Mouse (Mus musculus): ENCODE results near the gene Trmt1. TPM values are rescaled to one million over a fixed set of nuclear protein-coding genes. Genes with fewer than 3 reads are reported as not detected.

Gene Trmt1
- polyA plus RNA-seq, 1 experiment, result 87.5 TPM

DNA sequence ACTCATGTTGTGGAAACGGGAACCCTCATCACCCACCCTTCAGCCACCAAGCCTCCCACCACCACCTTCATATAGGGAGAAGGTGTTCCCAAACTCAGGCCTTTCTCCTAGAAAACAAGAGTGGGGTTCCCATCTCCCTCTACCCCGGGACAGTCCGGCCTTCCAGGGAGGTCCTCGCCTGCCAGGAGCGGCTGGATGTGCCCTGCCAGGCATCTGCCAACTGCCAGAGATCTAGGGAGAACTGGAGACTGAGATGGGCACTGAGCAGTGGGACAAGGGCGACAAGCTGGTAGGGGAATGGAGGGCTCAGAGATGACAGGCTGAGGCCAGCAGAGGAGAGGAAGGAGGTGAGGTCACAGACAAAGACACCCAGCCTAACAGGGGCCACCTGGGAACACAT is 47.9 kb downstream of the Trmt1 start:
- TF ChIP-seq CTCF (IDR thresholded peaks at IDR 0.05; ENCODE audit: insufficient read depth, low read length), result no peak
- TF ChIP-seq POLR2A (IDR thresholded peaks at IDR 0.05; ENCODE audit: borderline replicate concordance, extremely low read depth, low read depth, low read length), result no peak
- WGBS, result 86% methylated on average over 6 of the region's 6 CpGs
- Histone ChIP-seq H3K4me3 (replicated peaks; ENCODE audit: extremely low read depth, low read depth, low read length) (no peak overlapping the region), H3K4me1 (ENCODE audit: control insufficient read depth, insufficient read depth, low read length) (peaks cover 54% of the 10 kb centered on the region)
- DNase-seq, result no peak

DNA sequence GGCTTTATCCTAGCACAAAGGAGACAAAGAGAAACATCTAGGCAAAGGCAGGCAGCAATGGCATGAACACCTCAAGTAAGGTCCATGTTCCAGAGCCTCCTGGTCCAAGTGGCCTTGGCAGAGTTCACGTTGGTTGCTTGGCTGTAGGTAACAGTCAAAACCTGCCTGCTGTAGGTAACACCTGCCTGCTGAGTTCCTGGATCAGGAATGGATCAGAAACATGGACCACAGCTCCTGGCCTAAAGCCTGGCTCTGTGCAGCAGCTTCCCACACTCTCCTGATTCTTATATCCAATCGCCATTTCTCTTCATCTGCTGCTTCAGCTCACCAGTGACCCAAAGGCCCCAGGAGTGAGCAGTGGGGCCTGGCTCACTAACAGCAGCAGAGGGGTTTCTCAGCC is 48.6 kb downstream of the Trmt1 start:
- WGBS, result 89% methylated on average over 2 of the region's 2 CpGs
- no peak for DNase-seq
- H3K4me1 ChIP-seq (ENCODE audit: control insufficient read depth, insufficient read depth, low read length), result peaks cover 57% of the 10 kb centered on the region
- TF ChIP-seq POLR2A (IDR thresholded peaks at IDR 0.05; ENCODE audit: borderline replicate concordance, extremely low read depth, low read depth, low read length), result no peak
- no peak for TF ChIP-seq CTCF (IDR thresholded peaks at IDR 0.05; ENCODE audit: insufficient read depth, low read length)
- H3K4me3 ChIP-seq (replicated peaks; ENCODE audit: extremely low read depth, low read depth, low read length), result no peak overlapping the region

DNA sequence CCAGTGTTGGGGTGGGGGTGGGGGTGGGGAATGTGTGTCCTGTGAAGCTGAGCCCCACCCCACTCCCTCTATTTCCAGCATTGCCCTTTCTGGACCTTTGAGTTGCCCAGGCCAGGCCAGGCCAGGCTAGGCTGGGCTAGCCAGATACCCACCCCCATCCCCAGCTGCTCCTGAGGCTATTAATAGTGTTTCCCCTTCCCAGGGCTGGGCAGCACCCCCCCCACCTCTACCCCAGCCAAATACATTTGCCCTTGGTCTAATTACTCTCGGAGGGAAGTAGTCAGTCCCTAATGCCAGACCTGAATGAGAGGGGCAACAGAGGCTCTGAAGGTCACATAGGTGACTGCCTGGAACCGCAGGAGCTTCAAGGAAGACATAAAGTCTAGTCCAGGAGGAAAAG is 49.5 kb downstream of the Trmt1 start:
- Histone ChIP-seq H3K4me3 (replicated peaks; ENCODE audit: extremely low read depth, low read depth, low read length) (no peak overlapping the region), H3K4me1 (ENCODE audit: control insufficient read depth, insufficient read depth, low read length) (peaks cover 59% of the 10 kb centered on the region)
- TF ChIP-seq CTCF (IDR thresholded peaks at IDR 0.05; ENCODE audit: insufficient read depth, low read length) (no peak), POLR2A (IDR thresholded peaks at IDR 0.05; ENCODE audit: borderline replicate concordance, extremely low read depth, low read depth, low read length) (no peak)
- 63% methylated on average over 2 of the region's 2 CpGs for WGBS
- no peak for DNase-seq

DNA sequence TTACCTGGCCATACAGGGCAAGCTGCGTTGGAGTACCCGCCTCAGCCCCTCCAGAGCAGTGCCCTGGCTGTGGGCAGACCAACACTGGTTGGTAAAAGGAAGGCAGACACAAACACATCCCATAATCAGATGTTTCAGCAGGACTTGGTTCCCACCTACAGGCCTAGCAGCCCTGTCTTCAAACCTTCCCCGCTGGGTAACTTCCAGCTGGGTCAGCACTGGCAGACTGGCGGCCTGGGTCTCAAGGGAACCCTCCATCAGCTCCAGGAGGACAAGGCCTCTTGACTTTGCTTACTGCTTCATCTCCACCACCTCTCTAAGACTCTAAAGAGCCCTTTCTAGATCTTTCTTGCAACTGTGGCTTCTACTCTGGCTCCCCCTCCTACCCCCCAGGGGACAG is 50.4 kb downstream of the Trmt1 start:
- no peak for DNase-seq
- Histone ChIP-seq H3K4me3 (replicated peaks; ENCODE audit: extremely low read depth, low read depth, low read length) (no peak overlapping the region), H3K4me1 (ENCODE audit: control insufficient read depth, insufficient read depth, low read length) (peaks cover 59% of the 10 kb centered on the region)
- TF ChIP-seq POLR2A (IDR thresholded peaks at IDR 0.05; ENCODE audit: borderline replicate concordance, extremely low read depth, low read depth, low read length) (no peak), CTCF (IDR thresholded peaks at IDR 0.05; ENCODE audit: insufficient read depth, low read length) (no peak)
- 100% methylated on average over 4 of the region's 4 CpGs for WGBS

DNA sequence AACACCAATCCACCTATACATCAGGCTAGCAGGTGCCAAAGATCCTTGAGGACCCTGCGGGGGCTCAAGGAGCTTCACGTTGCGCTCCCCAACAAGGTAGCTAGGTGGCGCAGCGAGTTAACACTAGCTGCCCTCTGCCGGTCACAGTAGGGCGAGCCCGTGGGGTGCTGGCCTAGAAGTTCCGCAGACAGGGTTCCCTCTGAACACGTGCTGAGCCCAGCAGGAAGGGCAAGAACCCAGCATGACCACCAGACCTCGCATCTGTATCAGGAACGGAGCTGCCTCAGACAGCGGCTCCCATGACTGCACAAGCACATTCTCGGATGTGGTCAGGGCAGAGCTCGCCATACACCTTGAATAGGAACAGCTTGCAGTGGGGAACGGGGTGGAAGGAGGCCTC is 51.5 kb downstream of the Trmt1 start:
- Histone ChIP-seq H3K4me1 (ENCODE audit: control insufficient read depth, insufficient read depth, low read length) (peaks cover 59% of the 10 kb centered on the region), H3K4me3 (replicated peaks; ENCODE audit: extremely low read depth, low read depth, low read length) (peak overlapping the region; percentile 10)
- DNase-seq, result peak; percentile 78
- TF ChIP-seq CTCF (IDR thresholded peaks at IDR 0.05; ENCODE audit: insufficient read depth, low read length) (peak; percentile 94), POLR2A (IDR thresholded peaks at IDR 0.05; ENCODE audit: borderline replicate concordance, extremely low read depth, low read depth, low read length) (no peak)
- WGBS, result 7% methylated on average over 16 of the region's 16 CpGs

DNA sequence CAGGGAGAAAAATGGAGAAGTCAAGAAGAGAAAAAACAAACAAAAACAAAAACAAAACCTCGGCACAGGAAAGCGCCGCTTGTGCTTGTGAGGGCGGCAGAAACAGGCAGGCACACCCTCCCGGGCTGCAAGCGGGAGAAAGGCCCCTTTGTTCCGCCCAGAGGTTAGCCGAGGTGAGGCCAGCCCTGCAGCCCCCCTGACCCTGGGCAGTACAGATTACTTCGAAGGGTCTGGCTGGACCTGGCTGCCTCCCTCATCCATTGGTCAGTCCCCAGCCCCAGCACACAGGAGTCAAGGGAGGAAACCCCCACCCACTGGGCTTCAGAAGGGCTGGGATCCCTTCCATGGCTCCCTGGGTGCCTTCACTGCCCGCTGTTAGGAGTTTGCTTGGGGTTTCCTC is 52.2 kb downstream of the Trmt1 start:
- Histone ChIP-seq H3K4me1 (ENCODE audit: control insufficient read depth, insufficient read depth, low read length) (peaks cover 59% of the 10 kb centered on the region), H3K4me3 (replicated peaks; ENCODE audit: extremely low read depth, low read depth, low read length) (no peak overlapping the region)
- TF ChIP-seq CTCF (IDR thresholded peaks at IDR 0.05; ENCODE audit: insufficient read depth, low read length) (no peak), POLR2A (IDR thresholded peaks at IDR 0.05; ENCODE audit: borderline replicate concordance, extremely low read depth, low read depth, low read length) (no peak)
- WGBS, result 35% methylated on average over 10 of the region's 10 CpGs
- DNase-seq, result no peak

DNA sequence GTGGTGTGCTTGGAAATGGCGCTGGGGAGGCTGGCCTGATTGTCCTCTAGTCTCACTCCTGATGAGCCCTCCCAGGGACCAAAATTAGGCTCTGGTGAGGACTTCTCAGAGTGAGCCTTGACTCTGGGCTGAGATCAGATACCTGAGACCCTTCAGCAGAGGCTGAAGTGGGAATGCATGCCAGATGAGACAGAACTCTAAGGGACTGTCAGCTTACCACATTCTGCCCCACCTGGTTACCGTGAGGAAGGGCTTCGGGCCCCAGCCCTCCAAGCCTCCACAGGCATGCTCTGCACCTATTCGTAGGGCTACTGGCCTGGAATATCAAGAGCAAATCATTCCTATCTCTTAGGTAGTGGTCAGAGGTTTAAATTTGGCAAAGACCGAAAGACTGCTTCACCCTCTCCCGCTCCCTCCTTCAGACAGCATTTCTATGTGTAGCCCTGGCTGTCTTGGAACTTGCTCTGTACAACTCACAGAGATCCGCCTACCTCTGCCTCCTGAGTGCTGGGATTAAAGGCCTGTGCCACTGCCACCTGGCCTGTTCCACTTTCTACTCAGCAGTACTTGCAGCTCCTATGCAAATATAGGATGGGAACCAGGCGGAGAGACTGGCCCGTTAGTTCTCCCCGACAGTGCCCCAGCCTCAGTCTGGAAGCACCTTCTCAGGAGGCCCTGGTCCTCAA is 52.8 kb downstream of the Trmt1 start:
- no peak for TF ChIP-seq POLR2A (IDR thresholded peaks at IDR 0.05; ENCODE audit: borderline replicate concordance, extremely low read depth, low read depth, low read length)
- TF ChIP-seq CTCF (IDR thresholded peaks at IDR 0.05; ENCODE audit: insufficient read depth, low read length), result no peak
- peaks cover 62% of the 10 kb centered on the region for H3K4me1 ChIP-seq (ENCODE audit: control insufficient read depth, insufficient read depth, low read length)
- 68% methylated on average over 10 of the region's 10 CpGs for WGBS

DNA sequence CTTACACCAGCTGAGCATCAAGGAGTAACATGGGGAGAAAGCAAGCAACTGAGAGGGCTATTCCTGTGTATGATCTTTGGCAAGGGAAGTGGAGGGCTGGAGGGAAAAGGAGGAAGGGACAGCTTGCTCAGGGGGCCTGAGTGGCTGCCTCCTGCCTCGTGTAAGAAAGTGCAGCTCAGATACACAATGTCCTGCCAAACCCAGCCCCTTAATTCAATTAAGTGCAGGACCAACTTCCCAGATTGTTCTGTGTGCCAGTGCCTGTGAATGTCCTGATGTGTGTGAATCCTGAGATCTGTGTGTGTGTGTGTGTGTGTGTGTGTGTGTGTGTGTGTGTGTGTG is 53.3 kb downstream of the Trmt1 start:
- no peak overlapping the region for H3K4me3 ChIP-seq (replicated peaks; ENCODE audit: extremely low read depth, low read depth, low read length)
- TF ChIP-seq CTCF (IDR thresholded peaks at IDR 0.05; ENCODE audit: insufficient read depth, low read length) (no peak), POLR2A (IDR thresholded peaks at IDR 0.05; ENCODE audit: borderline replicate concordance, extremely low read depth, low read depth, low read length) (no peak)
- 0% methylated on average over 1 of the region's 1 CpGs for WGBS
- DNase-seq, result no peak
- peaks cover 66% of the 10 kb centered on the region for H3K4me1 ChIP-seq (ENCODE audit: control insufficient read depth, insufficient read depth, low read length)

More for the DNA sequence above, 52.8 kb downstream of the Trmt1 start:
- no peak for DNase-seq
- H3K4me3 ChIP-seq (replicated peaks; ENCODE audit: extremely low read depth, low read depth, low read length), result no peak overlapping the region

DNA sequence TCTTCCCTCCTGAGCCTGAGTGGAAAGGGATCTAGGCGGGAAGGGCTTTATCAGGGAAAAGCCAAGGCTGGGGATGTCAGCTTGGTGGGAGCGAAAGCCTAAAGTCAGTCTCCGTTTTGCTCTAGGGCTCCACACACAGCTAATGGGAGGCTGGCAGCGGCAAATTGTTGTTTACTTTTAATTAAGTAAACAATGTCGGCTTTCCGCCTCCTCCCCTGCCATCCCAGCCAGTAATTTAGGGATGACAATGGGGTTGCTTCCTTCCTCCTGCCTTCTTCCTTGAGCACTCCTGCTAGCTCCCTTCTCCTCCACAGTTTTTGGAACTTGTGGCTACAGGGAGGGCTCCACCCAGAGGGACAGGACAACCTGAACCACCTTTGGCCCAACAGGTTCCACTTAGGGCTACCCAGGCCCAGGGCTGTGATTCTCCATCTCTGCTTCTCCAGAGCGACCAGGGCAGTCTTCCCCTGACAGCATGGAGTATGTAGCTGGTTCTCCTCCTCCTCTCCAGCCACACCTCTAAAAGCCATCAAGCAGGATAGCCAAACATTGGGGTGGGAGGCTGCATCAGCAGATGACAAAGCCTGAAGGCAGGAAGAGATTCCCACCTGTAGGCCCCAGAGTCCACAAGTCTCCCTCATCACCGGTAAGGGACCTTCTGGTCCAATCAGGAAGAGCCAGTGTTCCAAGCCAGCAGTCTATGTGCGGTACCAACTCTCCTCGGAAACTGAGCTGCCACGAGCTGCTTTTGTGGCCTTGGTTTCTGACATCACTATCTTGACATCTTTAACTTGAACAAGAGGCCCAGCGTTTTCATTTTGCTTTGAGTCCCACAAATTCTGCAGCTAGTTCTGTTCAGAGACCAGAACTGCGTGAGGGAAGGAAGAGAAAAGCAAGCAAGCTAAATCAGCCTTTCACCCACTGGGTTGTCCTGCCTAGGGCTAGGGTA is 55.1 kb downstream of the Trmt1 start:
- peaks cover 75% of the 10 kb centered on the region for H3K4me1 ChIP-seq (ENCODE audit: control insufficient read depth, insufficient read depth, low read length)
- H3K4me3 ChIP-seq (replicated peaks; ENCODE audit: extremely low read depth, low read depth, low read length), result no peak overlapping the region
- TF ChIP-seq CTCF (IDR thresholded peaks at IDR 0.05; ENCODE audit: insufficient read depth, low read length) (no peak), POLR2A (IDR thresholded peaks at IDR 0.05; ENCODE audit: borderline replicate concordance, extremely low read depth, low read depth, low read length) (no peak)
- WGBS, result 33% methylated on average over 13 of the region's 13 CpGs
- DNase-seq, result no peak

All from lung, adult 2 months (tissue).